Mouse (Mus musculus) CH12.LX (cell line): ENCODE data around the gene Dapk3. TPM values are rescaled to one million over a fixed set of nuclear protein-coding genes. Genes with fewer than 3 reads are reported as not detected.
"Not testable (repeated sequence)": the region's sequence is repeated elsewhere in the genome, so short reads cannot be mapped to it uniquely, and the experiment has no call there.

Source experiments
- DNase-seq: peaks from one replicate; pipeline ENCODE4 v3.0.0-alpha.2; 2013; ENCODE audit errors: extremely low read depth
- H3K27ac ChIP-seq: 2 replicates; pipeline ENCODE4 v1.5.1; 2012; ENCODE audit warnings: low read depth, mild to moderate bottlenecking, control low read depth, moderate library complexity; ENCODE audit not compliant: insufficient read depth
- H3K27me3 ChIP-seq: replicated peaks from 2 replicates; pipeline ENCODE3; 2012; ENCODE audit warnings: inconsistent platforms
- H3K36me3 ChIP-seq, 2 experiments: replicated peaks in 1 of 2; 2 replicates each; pipeline versions ENCODE3 to v1.6.1; 2012; ENCODE audit warnings: inconsistent platforms in 1 of 2, low read length in 1 of 2, mild to moderate bottlenecking in 1 of 2, mixed read lengths in 1 of 2, moderate library complexity in 1 of 2; ENCODE audit not compliant: control insufficient read depth in 1 of 2, insufficient read depth in 1 of 2
- H3K4me1 ChIP-seq, 2 experiments: 2 replicates each; pipeline ENCODE4 v1.6.1; 2012; ENCODE audit warnings: inconsistent platforms in 1 of 2, moderate library complexity in 1 of 2; ENCODE audit not compliant: insufficient read depth in 2 of 2, control insufficient read depth in 1 of 2
- H3K4me2 ChIP-seq: 2 replicates; pipeline ENCODE4 v1.6.1; 2012; ENCODE audit warnings: low read depth, mild to moderate bottlenecking, control low read depth; ENCODE audit not compliant: poor library complexity, insufficient read depth, severe bottlenecking
- H3K4me3 ChIP-seq, 3 experiments: fragments of 150-350 bp in 1 of 3; sonication (generic) in 1 of 3; replicated peaks in 1 of 3; 2 replicates each; pipeline versions ENCODE3 to v1.5.1; 2011 to 2012; ENCODE audit warnings: low read depth in 2 of 3, low read length in 2 of 3, mild to moderate bottlenecking in 2 of 3, moderate library complexity in 2 of 3, control low read depth in 1 of 3, improper control_type of control experiment in 1 of 3, inconsistent platforms in 1 of 3, mixed read lengths in 1 of 3; ENCODE audit not compliant: poor library complexity in 1 of 3
- H3K79me2 ChIP-seq: replicated peaks from 2 replicates; pipeline ENCODE4 v1.6.1; 2012; ENCODE audit warnings: mild to moderate bottlenecking, moderate library complexity; ENCODE audit not compliant: control insufficient read depth, poor library complexity, insufficient read depth, severe bottlenecking; ENCODE audit errors: extremely low read depth
- H3K9ac ChIP-seq: 2 replicates; pipeline ENCODE4 v1.6.1; 2012; ENCODE audit warnings: low read depth, mild to moderate bottlenecking, control low read depth, moderate library complexity; ENCODE audit not compliant: insufficient read depth
- H3K9me3 ChIP-seq: replicated peaks from 2 replicates; pipeline ENCODE3; 2012; ENCODE audit warnings: low read length, inconsistent platforms, mixed read lengths
- BHLHE40 ChIP-seq: IDR thresholded peaks from 2 replicates; pipeline ENCODE4 v1.6.1; 2011; ENCODE audit warnings: mild to moderate bottlenecking, low read depth, low read length, improper control_type of control experiment
- CHD1 ChIP-seq: IDR thresholded peaks from 2 replicates; pipeline ENCODE4 v1.6.1; 2012; ENCODE audit warnings: low read depth, low read length, improper control_type of control experiment, inconsistent platforms
- CTCF ChIP-seq, 2 experiments: IDR thresholded peaks in 1 of 2; conservative IDR thresholded peaks in 1 of 2; 2 replicates each; pipeline ENCODE4 v1.5.1; 2011 to 2012; ENCODE audit warnings: low read depth in 2 of 2, low read length in 2 of 2, improper control_type of control experiment in 1 of 2, inconsistent platforms in 1 of 2, mild to moderate bottlenecking in 1 of 2, moderate library complexity in 1 of 2
- JUN ChIP-seq: IDR thresholded peaks from 2 replicates; pipeline ENCODE4 v1.6.1; 2011; ENCODE audit warnings: low read depth, mild to moderate bottlenecking, low read length, improper control_type of control experiment, moderate library complexity; ENCODE audit not compliant: insufficient read depth
- MAFK ChIP-seq: IDR thresholded peaks from 2 replicates; pipeline ENCODE4 v1.6.1; 2011; ENCODE audit warnings: low read length, improper control_type of control experiment; ENCODE audit not compliant: insufficient replicate concordance
- MAZ ChIP-seq: IDR thresholded peaks from 2 replicates; pipeline ENCODE4 v1.6.1; 2012; ENCODE audit warnings: low read depth, mild to moderate bottlenecking, inconsistent platforms, low read length, improper control_type of control experiment, moderate library complexity
- NRF1 ChIP-seq: IDR thresholded peaks from 2 replicates; pipeline ENCODE4 v1.6.1; 2014; ENCODE audit warnings: low read depth, mild to moderate bottlenecking, inconsistent platforms, low read length, improper control_type of control experiment, moderate library complexity
- POLR2A ChIP-seq: IDR thresholded peaks from 2 replicates; pipeline ENCODE4 v1.6.1; 2011; ENCODE audit warnings: low read depth, mild to moderate bottlenecking, improper control_type of control experiment, low read length
- POLR2AphosphoS2 ChIP-seq: IDR thresholded peaks from 2 replicates; pipeline ENCODE4 v1.6.1; 2011; ENCODE audit warnings: low read depth, low read length, improper control_type of control experiment
- RAD21 ChIP-seq: IDR thresholded peaks from 2 replicates; pipeline ENCODE4 v1.6.1; 2011; ENCODE audit warnings: low read depth, mild to moderate bottlenecking, low read length, improper control_type of control experiment, moderate library complexity
- UBTF ChIP-seq: IDR thresholded peaks from 2 replicates; pipeline ENCODE4 v1.6.1; 2012; ENCODE audit warnings: low read depth, mild to moderate bottlenecking, inconsistent platforms, low read length, improper control_type of control experiment, moderate library complexity
- ZC3H11A ChIP-seq: IDR thresholded peaks from 2 replicates; pipeline ENCODE4 v1.6.1; 2012; ENCODE audit warnings: low read depth, mild to moderate bottlenecking, inconsistent platforms, low read length, improper control_type of control experiment
- dilution Hi-C: fragments of 300-500 bp; cut with MboI; formaldehyde crosslinking; loops from 2 replicates; pipeline ENCODE4 v1.14.3; 2020; ENCODE audit warnings: low sequenced_read_pairs; ENCODE audit not compliant: extremely low pct_unique_long_range_greater_than_20kb, extremely low pct_ligation_motif_present
- in situ Hi-C: fragments of 300-500 bp; cut with MboI; formaldehyde crosslinking; loops from 3 replicates; pipeline ENCODE4 v1.14.3; 2019; ENCODE audit warnings: low sequenced_read_pairs, low pct_ligation_motif_present, low pct_unique_long_range_greater_than_20kb, mixed read lengths
- polyA plus RNA-seq: library from polyadenylated mRNA; unstranded; fragments of >175 nt; gene quantifications from 2 replicates; pipeline ENCODE4 v1.2.1, GENCODE M21; 2012; ENCODE audit warnings: low read depth; ENCODE audit not compliant: insufficient read length
- total RNA-seq, 2 experiments: library from RNA; depleted of rRNA; stranded (reverse); fragments of 300-350 nt in 1 of 2; fragments of >200 nt in 1 of 2; gene quantifications; 2 replicates each; pipeline ENCODE4 v1.2.3; 2012 to 2014

The Dapk3 gene
- total and polyA plus RNA-seq, 3 experiments: 25.4 to 46.2 (median 44.5) TPM

DNA sequence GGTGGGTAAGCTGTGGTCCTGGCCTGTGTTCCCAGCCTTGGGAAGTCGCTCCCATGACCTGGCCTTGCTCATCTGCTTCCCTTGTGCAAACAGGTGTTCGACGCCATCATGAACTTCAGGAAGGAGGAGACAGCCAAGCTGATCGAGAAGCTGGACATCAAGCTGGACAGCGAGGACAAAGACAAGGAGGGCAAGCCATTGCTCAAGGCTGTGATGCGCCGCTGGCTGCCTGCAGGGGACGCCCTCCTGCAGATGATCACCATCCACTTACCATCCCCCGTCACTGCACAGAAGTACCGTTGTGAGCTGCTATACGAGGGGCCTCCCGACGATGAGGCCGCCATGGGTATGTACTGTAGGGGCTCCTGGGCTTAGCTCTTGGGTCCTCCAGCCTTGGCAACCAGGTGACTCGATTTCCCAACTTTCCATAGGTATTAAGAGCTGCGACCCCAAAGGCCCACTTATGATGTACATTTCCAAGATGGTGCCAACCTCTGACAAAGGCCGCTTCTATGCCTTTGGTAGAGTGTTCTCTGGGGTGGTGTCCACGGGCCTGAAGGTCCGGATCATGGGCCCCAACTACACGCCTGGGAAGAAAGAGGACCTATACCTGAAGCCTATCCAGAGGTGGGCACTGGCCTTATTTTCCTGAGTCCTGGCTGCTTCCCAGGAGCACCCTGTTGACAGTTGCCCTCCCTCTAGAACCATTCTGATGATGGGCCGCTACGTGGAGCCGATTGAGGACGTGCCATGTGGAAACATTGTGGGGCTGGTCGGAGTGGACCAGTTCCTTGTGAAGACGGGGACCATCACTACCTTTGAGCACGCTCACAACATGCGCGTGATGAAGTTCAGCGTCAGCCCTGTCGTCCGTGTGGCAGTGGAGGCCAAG lies 3.1 kb upstream of the Dapk3 start:
- no peak overlapping the region for H3K9ac ChIP-seq
- dilution Hi-C loops (no loop called here), in situ Hi-C loops (loop anchor here (10.0 kb wide), 1 partner anchor 105 kb away; the partner anchor contains the start of gene Thop1)
- no peaks in the 10 kb centered on the region for H3K27me3 ChIP-seq
- H3K4me1 ChIP-seq: peaks cover 22 to 55% of the 10 kb centered on the region in 2 experiments
- H3K79me2 ChIP-seq: peaks cover 41% of the 10 kb centered on the region
- no peak for TF ChIP-seq CHD1
- TF ChIP-seq POLR2A: peak; percentile 22
- TF ChIP-seq JUN: no peak
- TF ChIP-seq MAZ: no peak
- no peak for TF ChIP-seq MAFK
- TF ChIP-seq CTCF (conservative IDR thresholded peaks at IDR 0.05 in 1 of 2, IDR thresholded peaks at IDR 0.05 in 1 of 2; ENCODE audit: low read depth in 2 of 2, low read length in 2 of 2): peak; percentile 17 to 31; a peak in 2 of 4 replicates
- TF ChIP-seq BHLHE40: no peak
- no peak for TF ChIP-seq ZC3H11A
- no peak for TF ChIP-seq UBTF
- peak; percentile 60 for TF ChIP-seq POLR2AphosphoS2
- TF ChIP-seq RAD21: no peak
- no peaks in the 10 kb centered on the region for H3K9me3 ChIP-seq
- no peak for DNase-seq
- peaks cover 53 to 63% of the 10 kb centered on the region in 2 experiments for H3K36me3 ChIP-seq
- no peak overlapping the region for H3K4me2 ChIP-seq
- H3K27ac ChIP-seq: no peak overlapping the region
- H3K4me3 ChIP-seq: peak overlapping the region in 1 of 3 experiments; percentile 99

DNA sequence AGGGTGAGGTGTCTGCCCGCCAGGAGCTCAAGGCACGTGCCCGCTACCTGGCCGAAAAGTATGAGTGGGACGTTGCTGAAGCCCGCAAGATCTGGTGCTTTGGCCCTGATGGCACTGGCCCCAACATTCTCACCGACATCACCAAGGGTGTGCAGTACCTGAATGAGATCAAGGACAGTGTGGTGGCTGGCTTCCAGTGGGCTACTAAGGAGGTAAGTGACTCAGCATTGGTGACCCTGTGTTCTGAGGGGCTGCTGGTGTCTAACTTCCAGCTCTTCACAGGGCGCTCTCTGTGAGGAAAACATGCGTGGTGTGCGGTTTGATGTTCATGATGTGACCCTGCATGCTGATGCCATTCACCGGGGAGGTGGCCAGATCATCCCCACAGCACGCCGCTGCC lies 1.9 kb upstream of the Dapk3 start:
- H3K27me3 ChIP-seq: no peaks in the 10 kb centered on the region
- H3K4me3 ChIP-seq: no peak overlapping the region
- in situ Hi-C loops: no loop called here
- peaks cover 60 to 73% of the 10 kb centered on the region in 2 experiments for H3K36me3 ChIP-seq
- TF ChIP-seq POLR2AphosphoS2: 0 out of 2 replicates have a peak, but pooled peaks have one; percentile 1
- TF ChIP-seq NRF1: no peak
- DNase-seq: no peak
- no peaks in the 10 kb centered on the region for H3K9me3 ChIP-seq
- peaks cover 42% of the 10 kb centered on the region for H3K79me2 ChIP-seq
- H3K27ac ChIP-seq: no peak overlapping the region; the same call in 1 of the 2 replicates
- no peak overlapping the region for H3K9ac ChIP-seq
- no peak overlapping the region for H3K4me2 ChIP-seq
- peaks cover 22 to 50% of the 10 kb centered on the region in 2 experiments for H3K4me1 ChIP-seq
- dilution Hi-C loops: no loop called here

DNA sequence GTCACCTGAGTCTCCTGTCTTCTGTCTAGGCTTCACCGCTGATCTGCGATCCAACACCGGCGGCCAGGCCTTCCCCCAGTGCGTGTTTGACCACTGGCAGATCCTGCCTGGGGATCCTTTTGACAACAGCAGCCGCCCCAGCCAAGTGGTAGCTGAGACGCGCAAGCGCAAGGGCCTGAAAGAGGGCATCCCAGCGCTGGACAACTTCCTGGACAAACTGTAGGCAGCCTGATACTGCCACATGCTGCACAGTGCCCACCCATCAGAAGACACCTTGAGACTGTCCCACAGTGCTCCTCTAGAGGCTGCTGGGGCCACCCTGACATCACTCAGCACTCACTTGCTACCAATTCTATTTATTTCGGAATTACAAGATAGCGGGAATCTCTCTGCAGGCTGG lies 945 bp upstream of the Dapk3 start:
- H3K4me2 ChIP-seq, H3K9me3 ChIP-seq, H3K27ac ChIP-seq, H3K27me3 ChIP-seq, in situ Hi-C loops, dilution Hi-C loops, DNase-seq, H3K9ac ChIP-seq, H3K4me3 ChIP-seq: not testable (repeated sequence)
- H3K36me3 ChIP-seq: peaks cover 66 to 79% of the 10 kb centered on the region in 2 experiments
- H3K79me2 ChIP-seq: peaks cover 38% of the 10 kb centered on the region
- peaks cover 22 to 49% of the 10 kb centered on the region in 2 experiments for H3K4me1 ChIP-seq
